Mouse (Mus musculus): Measurements from ENCODE around the gene Bhlhe40.

DNA sequence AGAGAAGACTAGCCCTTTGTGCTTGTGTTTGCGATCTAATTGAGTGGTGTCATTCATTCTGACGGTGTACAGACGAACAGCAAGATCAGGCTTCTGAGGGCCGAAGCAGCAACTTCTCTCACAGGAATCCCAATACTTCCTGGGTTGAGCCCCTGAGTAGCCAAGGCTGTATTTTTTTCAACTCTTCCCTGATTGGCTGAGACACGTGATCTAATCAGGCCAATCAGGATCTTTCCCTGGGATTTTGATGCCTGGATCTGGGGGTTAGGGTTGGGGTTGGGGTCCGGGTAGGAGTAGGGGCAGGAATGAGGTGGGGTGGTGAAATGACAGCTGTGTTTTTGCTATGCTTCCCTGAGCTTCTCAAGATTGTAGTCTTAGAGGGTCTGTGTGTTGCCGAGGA, 20.1 kb downstream of the Bhlhe40 start:
- TF ChIP-seq CTCF (IDR thresholded peaks at IDR 0.05; ENCODE audit: control insufficient read depth, insufficient read depth, low read length) = no peak
- no peak for TF ChIP-seq POLR2A (IDR thresholded peaks at IDR 0.05; ENCODE audit: borderline replicate concordance, control insufficient read depth, low read depth, low read length)
